23 mouse cellular contexts compared by ENCODE assay signal in genomic region chr1:161396351-161396750, GRCm38 (mm10). TPM values are rescaled to one million over a fixed set of nuclear protein-coding genes. Genes with fewer than 3 reads are reported as not detected.
DNase-seq lines count a peak whose midpoint lies in the region; ATAC-seq lines count a peak whose summit lies in the region.
"Had no signal": no experiment of that assay in that cellular context is flagged by ENCODE, and none has a peak within 500 bp of the region (broad histone marks: within the 10 kb centered on the region; RNA-seq: fewer than 3 reads in every experiment).

No protein-coding gene starts in this region.

- ATAC-seq in kidney, embryonic 16.5 days (ENCODE audit: low FRiP score, low TSS enrichment) = no peak
- no peak for ATAC-seq in forebrain, embryonic 12.5 days (ENCODE audit: low FRiP score)
- ATAC-seq: forebrain, embryonic 16.5 days; hindbrain, postnatal 0 days had no signal

- 71% methylated on average over 10 of the region's 10 CpGs for WGBS in kidney, embryonic 16.5 days
- WGBS in forebrain, embryonic 12.5 days = 89% methylated on average over 10 of the region's 10 CpGs

- H3K4me3 ChIP-seq in kidney, embryonic 16.5 days (ENCODE audit: low read length) = no peak overlapping the region
- H3K4me3 ChIP-seq in forebrain, embryonic 12.5 days (replicated peaks) = no peak overlapping the region
- H3K4me3 ChIP-seq: midbrain, embryonic 10.5 days had no signal

- no peaks in the 10 kb centered on the region for H3K9me3 ChIP-seq in kidney, embryonic 16.5 days (ENCODE audit: low read length)
- H3K9me3 ChIP-seq in forebrain, embryonic 12.5 days = no peaks in the 10 kb centered on the region
- H3K9me3 ChIP-seq: midbrain, embryonic 10.5 days had no signal

- H3K9ac ChIP-seq in kidney, embryonic 16.5 days (replicated peaks; ENCODE audit: low read length) = no peak overlapping the region
- no peak overlapping the region for H3K9ac ChIP-seq in forebrain, embryonic 12.5 days
- H3K9ac ChIP-seq: lung, embryonic 14.5 days had no signal

- peak; percentile 16 for DNase-seq in heart, postnatal 4 days
- no peak for DNase-seq in heart, adult 8-10 months (ENCODE audit: low spot score)
- DNase-seq in CD4-positive helper T cell, adult 2 months (ENCODE audit: low read depth, low spot score) = peak; percentile 53
- peak; percentile 45 for DNase-seq in induced T-regulatory cell, adult 2 months (ENCODE audit: low read depth)
- peak; percentile 38 for DNase-seq in natural killer cell, adult 2 months (ENCODE audit: low spot score in 2 of 2)
- DNase-seq in cerebellum, postnatal 25 days = no peak
- DNase-seq: adrenal gland, postnatal 10 days; cerebellum, adult 8-10 months; retina, postnatal 1 day had no signal

- H3K4me2 ChIP-seq in kidney, embryonic 16.5 days (replicated peaks; ENCODE audit: low read depth, low read length) = no peak overlapping the region
- no peak overlapping the region for H3K4me2 ChIP-seq in forebrain, embryonic 12.5 days
- H3K4me2 ChIP-seq: lung, embryonic 14.5 days had no signal

- H3K27me3 ChIP-seq in kidney, embryonic 16.5 days (ENCODE audit: insufficient read depth, low read length) = no peaks in the 10 kb centered on the region
- H3K27me3 ChIP-seq in forebrain, embryonic 12.5 days = no peaks in the 10 kb centered on the region

- H3K4me1 ChIP-seq in kidney, embryonic 16.5 days (ENCODE audit: insufficient read depth, low read length) = 0 out of 2 replicates have a peak, but pooled peaks cover 3% of the 10 kb centered on the region
- H3K4me1 ChIP-seq in forebrain, embryonic 12.5 days = no peaks in the 10 kb centered on the region
- H3K4me1 ChIP-seq: midbrain, embryonic 10.5 days had no signal

- no peak overlapping the region for H3K27ac ChIP-seq in kidney, embryonic 16.5 days (ENCODE audit: low read length)
- H3K27ac ChIP-seq in forebrain, embryonic 12.5 days = no peak overlapping the region
- H3K27ac ChIP-seq: hindbrain, postnatal 0 days; kidney, postnatal 0 days; midbrain, embryonic 10.5 days had no signal

- no peaks in the 10 kb centered on the region for H3K36me3 ChIP-seq in kidney, embryonic 16.5 days (ENCODE audit: insufficient read depth, low read length)
- H3K36me3 ChIP-seq in forebrain, embryonic 12.5 days (replicated peaks) = no peaks in the 10 kb centered on the region
- H3K36me3 ChIP-seq: midbrain, embryonic 10.5 days had no signal

RNA-seq across cellular contexts. Expression of gene Tnfsf4, which starts 1.1 kb away (rescaled TPM):
- total RNA-seq in heart, postnatal 4 days (2021) = under 1 TPM in 1 of 2 experiments, not detected in 1; 0.14 TPM
- not detected for total RNA-seq in heart, adult 8-10 months (2022)
- 0.09 TPM in 1 of 2 replicates, not detected in the other for polyA plus RNA-seq in kidney, embryonic 16.5 days (2015; fragmentation: Nextera tagmentation; extraction: Ambion mirVana)
- not detected in 2 replicates for polyA plus RNA-seq in forebrain, embryonic 12.5 days (2016; fragmentation: Nextera tagmentation; extraction: Ambion mirVana)
- total RNA-seq: adrenal gland, postnatal 10 days; gastrocnemius, adult 18-20 months; heart, postnatal 14 days; hindbrain, postnatal 0 days; layer of hippocampus, adult 8-10 months; left cerebral cortex, postnatal 14 days; liver, adult 2 months; neutrophil, adult 5-6 weeks had no signal
- polyA plus RNA-seq: forebrain, embryonic 16.5 days; hindbrain, postnatal 0 days; liver, adult 2 months; lung, embryonic 14.5 days; small intestine, adult 2 months had no signal

Comparison
In these comparisons a context has a peak if more than half of its experiments do, and no peak if none do; other contexts are left out.
1. DNase-seq: peak in heart, postnatal 4 days (single experiment), CD4-positive helper T cell, adult 2 months (single experiment), induced T-regulatory cell, adult 2 months (single experiment) and natural killer cell, adult 2 months (2 of 2); none in heart, adult 8-10 months (single experiment) and cerebellum, postnatal 25 days (0 of 2).